Mouse (Mus musculus): ENCODE results near the gene Ddias.

GRCm38 (mm10) chr7:92819656-92820055, 54.4 kb downstream of the Ddias start:
- TF ChIP-seq CTCF (IDR thresholded peaks at IDR 0.05; ENCODE audit: extremely low read depth, insufficient read depth, insufficient read length, insufficient replicate concordance) (no peak), POLR2A (IDR thresholded peaks at IDR 0.05; ENCODE audit: low read depth, low read length) (peak; percentile 64)

Measured in spleen, adult 2 months (tissue).